Mouse (Mus musculus): ENCODE measurements around the gene Farp1.

DNA sequence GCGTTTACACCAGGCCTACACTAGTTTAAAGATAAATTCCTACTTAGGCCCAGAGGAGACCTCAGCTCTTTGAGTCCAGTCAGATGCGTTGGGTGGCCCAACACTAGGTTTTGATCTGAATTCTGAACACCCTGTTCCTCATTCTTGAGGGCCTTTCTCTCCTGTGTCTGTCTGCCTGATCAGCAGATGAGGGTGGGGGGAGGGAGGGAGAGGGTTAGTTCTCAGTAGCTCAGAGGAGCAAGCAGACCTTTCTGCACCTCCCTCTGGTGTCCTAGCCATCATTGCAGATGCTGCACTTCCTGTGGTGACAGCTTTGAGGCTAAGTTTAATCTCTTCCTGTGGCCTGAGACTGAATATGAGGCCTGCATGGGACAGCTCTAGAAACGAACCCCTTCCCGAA lies 227.6 kb downstream of the Farp1 start:
- TF ChIP-seq EP300 (IDR thresholded peaks at IDR 0.05; ENCODE audit: insufficient read depth, low read depth, low read length) = no peak
- TF ChIP-seq CTCF (IDR thresholded peaks at IDR 0.05; ENCODE audit: low read depth, low read length) = no peak
